Mouse (Mus musculus) CH12.LX (cell line): ENCODE measurements around the gene Tbc1d9b. TPM values are rescaled to one million over a fixed set of nuclear protein-coding genes. Genes with fewer than 3 reads are reported as not detected.

Experiments used
- DNase-seq: peaks from one replicate; pipeline ENCODE4 v3.0.0-alpha.2; 2013; ENCODE audit errors: extremely low read depth
- H3K27ac ChIP-seq: 2 replicates; pipeline ENCODE4 v1.5.1; 2012; ENCODE audit warnings: low read depth, mild to moderate bottlenecking, control low read depth, moderate library complexity; ENCODE audit not compliant: insufficient read depth
- H3K27me3 ChIP-seq: replicated peaks from 2 replicates; pipeline ENCODE3; 2012; ENCODE audit warnings: inconsistent platforms
- H3K36me3 ChIP-seq, 2 experiments: replicated peaks in 1 of 2; 2 replicates each; pipeline versions ENCODE3 to v1.6.1; 2012; ENCODE audit warnings: inconsistent platforms in 1 of 2, low read length in 1 of 2, mild to moderate bottlenecking in 1 of 2, mixed read lengths in 1 of 2, moderate library complexity in 1 of 2; ENCODE audit not compliant: control insufficient read depth in 1 of 2, insufficient read depth in 1 of 2
- H3K4me1 ChIP-seq, 2 experiments: 2 replicates each; pipeline ENCODE4 v1.6.1; 2012; ENCODE audit warnings: inconsistent platforms in 1 of 2, moderate library complexity in 1 of 2; ENCODE audit not compliant: insufficient read depth in 2 of 2, control insufficient read depth in 1 of 2
- H3K4me2 ChIP-seq: 2 replicates; pipeline ENCODE4 v1.6.1; 2012; ENCODE audit warnings: low read depth, mild to moderate bottlenecking, control low read depth; ENCODE audit not compliant: poor library complexity, insufficient read depth, severe bottlenecking
- H3K4me3 ChIP-seq, 3 experiments: fragments of 150-350 bp in 1 of 3; sonication (generic) in 1 of 3; replicated peaks in 1 of 3; 2 replicates each; pipeline versions ENCODE3 to v1.5.1; 2011 to 2012; ENCODE audit warnings: low read depth in 2 of 3, low read length in 2 of 3, mild to moderate bottlenecking in 2 of 3, moderate library complexity in 2 of 3, control low read depth in 1 of 3, improper control_type of control experiment in 1 of 3, inconsistent platforms in 1 of 3, mixed read lengths in 1 of 3; ENCODE audit not compliant: poor library complexity in 1 of 3
- H3K79me2 ChIP-seq: replicated peaks from 2 replicates; pipeline ENCODE4 v1.6.1; 2012; ENCODE audit warnings: mild to moderate bottlenecking, moderate library complexity; ENCODE audit not compliant: control insufficient read depth, poor library complexity, insufficient read depth, severe bottlenecking; ENCODE audit errors: extremely low read depth
- H3K9ac ChIP-seq: 2 replicates; pipeline ENCODE4 v1.6.1; 2012; ENCODE audit warnings: low read depth, mild to moderate bottlenecking, control low read depth, moderate library complexity; ENCODE audit not compliant: insufficient read depth
- H3K9me3 ChIP-seq: replicated peaks from 2 replicates; pipeline ENCODE3; 2012; ENCODE audit warnings: low read length, inconsistent platforms, mixed read lengths
- CTCF ChIP-seq, 2 experiments: IDR thresholded peaks in 1 of 2; conservative IDR thresholded peaks in 1 of 2; 2 replicates each; pipeline ENCODE4 v1.5.1; 2011 to 2012; ENCODE audit warnings: low read depth in 2 of 2, low read length in 2 of 2, improper control_type of control experiment in 1 of 2, inconsistent platforms in 1 of 2, mild to moderate bottlenecking in 1 of 2, moderate library complexity in 1 of 2
- ETS1 ChIP-seq: conservative IDR thresholded peaks from 2 replicates; pipeline ENCODE4 v1.6.1; 2012; ENCODE audit warnings: low read depth, mild to moderate bottlenecking, inconsistent platforms, low read length, improper control_type of control experiment, moderate library complexity
- HCFC1 ChIP-seq: IDR thresholded peaks from 2 replicates; pipeline ENCODE4 v1.6.1; 2012; ENCODE audit warnings: low read depth, mild to moderate bottlenecking, inconsistent platforms, low read length, improper control_type of control experiment
- JUN ChIP-seq: IDR thresholded peaks from 2 replicates; pipeline ENCODE4 v1.6.1; 2011; ENCODE audit warnings: low read depth, mild to moderate bottlenecking, low read length, improper control_type of control experiment, moderate library complexity; ENCODE audit not compliant: insufficient read depth
- JUND ChIP-seq: conservative IDR thresholded peaks from 2 replicates; pipeline ENCODE4 v1.6.1; 2011; ENCODE audit warnings: low read depth, low read length, improper control_type of control experiment
- KAT2A ChIP-seq: IDR thresholded peaks from 2 replicates; pipeline ENCODE4 v1.6.1; 2012; ENCODE audit warnings: low read length, improper control_type of control experiment, inconsistent platforms; ENCODE audit not compliant: insufficient replicate concordance
- MAX ChIP-seq: IDR thresholded peaks from 2 replicates; pipeline ENCODE4 v1.6.1; 2011; ENCODE audit warnings: low read length, improper control_type of control experiment
- MYC ChIP-seq: IDR thresholded peaks from 2 replicates; pipeline ENCODE4 v1.6.1; 2011; ENCODE audit warnings: low read depth, mild to moderate bottlenecking, improper control_type of control experiment, low read length
- NRF1 ChIP-seq: IDR thresholded peaks from 2 replicates; pipeline ENCODE4 v1.6.1; 2014; ENCODE audit warnings: low read depth, mild to moderate bottlenecking, inconsistent platforms, low read length, improper control_type of control experiment, moderate library complexity
- PAX5 ChIP-seq: IDR thresholded peaks from 2 replicates; pipeline ENCODE4 v1.6.1; 2012; ENCODE audit warnings: low read length, inconsistent platforms, mixed read lengths
- RAD21 ChIP-seq: IDR thresholded peaks from 2 replicates; pipeline ENCODE4 v1.6.1; 2011; ENCODE audit warnings: low read depth, mild to moderate bottlenecking, low read length, improper control_type of control experiment, moderate library complexity
- TCF12 ChIP-seq: IDR thresholded peaks from 2 replicates; pipeline ENCODE4 v1.6.1; 2014; ENCODE audit warnings: low read depth, mild to moderate bottlenecking, inconsistent platforms, low read length, improper control_type of control experiment
- USF2 ChIP-seq: conservative IDR thresholded peaks from 2 replicates; pipeline ENCODE4 v1.6.1; 2011; ENCODE audit warnings: low read depth, low read length, improper control_type of control experiment
- ZNF384 ChIP-seq: IDR thresholded peaks from 2 replicates; pipeline ENCODE4 v1.6.1; 2012; ENCODE audit warnings: low read depth, low read length, improper control_type of control experiment, inconsistent platforms
- dilution Hi-C: fragments of 300-500 bp; cut with MboI; formaldehyde crosslinking; loops from 2 replicates; pipeline ENCODE4 v1.14.3; 2020; ENCODE audit warnings: low sequenced_read_pairs; ENCODE audit not compliant: extremely low pct_unique_long_range_greater_than_20kb, extremely low pct_ligation_motif_present
- in situ Hi-C: fragments of 300-500 bp; cut with MboI; formaldehyde crosslinking; loops from 3 replicates; pipeline ENCODE4 v1.14.3; 2019; ENCODE audit warnings: low sequenced_read_pairs, low pct_ligation_motif_present, low pct_unique_long_range_greater_than_20kb, mixed read lengths
- polyA plus RNA-seq: library from polyadenylated mRNA; unstranded; fragments of >175 nt; gene quantifications from 2 replicates; pipeline ENCODE4 v1.2.1, GENCODE M21; 2012; ENCODE audit warnings: low read depth; ENCODE audit not compliant: insufficient read length
- total RNA-seq, 2 experiments: library from RNA; depleted of rRNA; stranded (reverse); fragments of 300-350 nt in 1 of 2; fragments of >200 nt in 1 of 2; gene quantifications; 2 replicates each; pipeline ENCODE4 v1.2.3; 2012 to 2014

Tbc1d9b gene
- total and polyA plus RNA-seq, 3 experiments, result 14.1 to 28.6 (median 27.9) TPM

GRCm38 (mm10) chr11:50219833-50220232 lies 88.6 kb downstream of the Tbc1d9b start:
- TF ChIP-seq KAT2A (no peak), USF2 (no peak), HCFC1 (no peak), TCF12 (no peak), JUN (no peak), CTCF (conservative IDR thresholded peaks at IDR 0.05 in 1 of 2, IDR thresholded peaks at IDR 0.05 in 1 of 2; ENCODE audit: low read depth in 2 of 2, low read length in 2 of 2) (peak in 1 of 2 experiments; percentile 50; a peak in 2 of 4 replicates), ETS1 (no peak), PAX5 (no peak), RAD21 (peak; percentile 2), MYC (0 out of 2 replicates have a peak, but pooled peaks have one; percentile 41), NRF1 (no peak), ZNF384 (no peak; the same call in 1 of the 2 replicates), MAX (no peak), JUND (no peak)
- no peak overlapping the region for H3K4me2 ChIP-seq
- no peaks in the 10 kb centered on the region for H3K27me3 ChIP-seq
- no peak for DNase-seq
- peaks cover 0 to 15% of the 10 kb centered on the region in 2 experiments for H3K36me3 ChIP-seq
- dilution Hi-C loops, result no loop called here
- H3K4me1 ChIP-seq, result peaks cover 22 to 64% of the 10 kb centered on the region in 2 experiments
- no peak overlapping the region for H3K27ac ChIP-seq
- H3K4me3 ChIP-seq, result no peak overlapping the region
- in situ Hi-C loops, result loop anchor here (10.0 kb wide), 2 partner anchors 145 to 235 kb away; no protein-coding TSS in a partner anchor
- H3K9me3 ChIP-seq, result no peaks in the 10 kb centered on the region
- H3K79me2 ChIP-seq, result no peaks in the 10 kb centered on the region
- no peak overlapping the region for H3K9ac ChIP-seq

Other genes with a start within 250 kb of the Tbc1d9b start
- not detected in 2 replicates for gene Rasgef1c, start 229.6 kb upstream of the Tbc1d9b start, total RNA-seq (2012; rRNA removed)
- not detected in 2 replicates for gene Rasgef1c, start 229.6 kb upstream of the Tbc1d9b start, total RNA-seq (2014; rRNA removed)
- not detected in 2 replicates for gene Rasgef1c, start 229.6 kb upstream of the Tbc1d9b start, polyA plus RNA-seq
- gene Rnf130, start 106.0 kb upstream of the Tbc1d9b start, total RNA-seq (2012; rRNA removed), result not detected in 2 replicates
- gene Rnf130, start 106.0 kb upstream of the Tbc1d9b start, total RNA-seq (2014; rRNA removed), result not detected in 2 replicates
- not detected in 2 replicates for gene Rnf130, start 106.0 kb upstream of the Tbc1d9b start, polyA plus RNA-seq
- gene Mrnip, start 43.0 kb downstream of the Tbc1d9b start, total RNA-seq (2012; rRNA removed), result 30.4 and 36.7 TPM in 2 replicates
- 26.7 and 29.7 TPM in 2 replicates for gene Mrnip, start 43.0 kb downstream of the Tbc1d9b start, total RNA-seq (2014; rRNA removed)
- 22.5 and 22.8 TPM in 2 replicates for gene Mrnip, start 43.0 kb downstream of the Tbc1d9b start, polyA plus RNA-seq
- gene Sqstm1, start 79.4 kb downstream of the Tbc1d9b start, total RNA-seq (2012; rRNA removed), result 311 and 456 TPM in 2 replicates
- 198 and 202 TPM in 2 replicates for gene Sqstm1, start 79.4 kb downstream of the Tbc1d9b start, total RNA-seq (2014; rRNA removed)
- 579 and 599 TPM in 2 replicates for gene Sqstm1, start 79.4 kb downstream of the Tbc1d9b start, polyA plus RNA-seq
- 12.8 and 16.2 TPM in 2 replicates for gene Mgat4b, start 79.5 kb downstream of the Tbc1d9b start, total RNA-seq (2012; rRNA removed)
- gene Mgat4b, start 79.5 kb downstream of the Tbc1d9b start, total RNA-seq (2014; rRNA removed), result 4.2 and 4.6 TPM in 2 replicates
- 27.2 and 27.4 TPM in 2 replicates for gene Mgat4b, start 79.5 kb downstream of the Tbc1d9b start, polyA plus RNA-seq
- 1.1 and 1.4 TPM in 2 replicates for gene Ltc4s, start 107.2 kb downstream of the Tbc1d9b start, total RNA-seq (2012; rRNA removed)
- 0.47 TPM in 1 of 2 replicates, not detected in the other for gene Ltc4s, start 107.2 kb downstream of the Tbc1d9b start, total RNA-seq (2014; rRNA removed)
- gene Ltc4s, start 107.2 kb downstream of the Tbc1d9b start, polyA plus RNA-seq, result 2.0 and 3.1 TPM in 2 replicates
- 4.3 and 5.4 TPM in 2 replicates for gene Maml1, start 160.9 kb downstream of the Tbc1d9b start, total RNA-seq (2012; rRNA removed)
- 1.3 and 2.2 TPM in 2 replicates for gene Maml1, start 160.9 kb downstream of the Tbc1d9b start, total RNA-seq (2014; rRNA removed)
- 8.4 and 9.7 TPM in 2 replicates for gene Maml1, start 160.9 kb downstream of the Tbc1d9b start, polyA plus RNA-seq
- 575 and 628 TPM in 2 replicates for gene Canx, start 194.3 kb downstream of the Tbc1d9b start, total RNA-seq (2012; rRNA removed)
- 627 and 662 TPM in 2 replicates for gene Canx, start 194.3 kb downstream of the Tbc1d9b start, total RNA-seq (2014; rRNA removed)
- gene Canx, start 194.3 kb downstream of the Tbc1d9b start, polyA plus RNA-seq, result 607 and 650 TPM in 2 replicates
- gene Cby3, start 223.1 kb downstream of the Tbc1d9b start, total RNA-seq (2012; rRNA removed), result not detected in 2 replicates
- not detected in 2 replicates for gene Cby3, start 223.1 kb downstream of the Tbc1d9b start, total RNA-seq (2014; rRNA removed)
- not detected in 2 replicates for gene Cby3, start 223.1 kb downstream of the Tbc1d9b start, polyA plus RNA-seq
- 239 and 320 TPM in 2 replicates for gene Hnrnph1, start 245.6 kb downstream of the Tbc1d9b start, total RNA-seq (2012; rRNA removed)
- 428 and 524 TPM in 2 replicates for gene Hnrnph1, start 245.6 kb downstream of the Tbc1d9b start, total RNA-seq (2014; rRNA removed)
- gene Hnrnph1, start 245.6 kb downstream of the Tbc1d9b start, polyA plus RNA-seq, result 829 and 841 TPM in 2 replicates